Mouse (Mus musculus): ENCODE measurements around the gene Yif1b. TPM values are rescaled to one million over a fixed set of nuclear protein-coding genes. Genes with fewer than 3 reads are reported as not detected.

Yif1b gene
- total and polyA plus RNA-seq, 2 experiments from 2014 or later = 121 to 194 TPM

- peaks cover 16% of the 10 kb centered on the region; the same call in 1 of the 2 replicates for H3K4me1 ChIP-seq (ENCODE audit: control insufficient read depth, insufficient read depth)
- H3K4me3 ChIP-seq (ENCODE audit: low read depth, low read length) = no peak overlapping the region
- TF ChIP-seq CTCF (IDR thresholded peaks at IDR 0.05; ENCODE audit: low read depth) = no peak
- no peak for TF ChIP-seq EP300 (IDR thresholded peaks at IDR 0.05; ENCODE audit: low read depth)
- no peak overlapping the region for H3K9ac ChIP-seq (replicated peaks; ENCODE audit: low read depth, low read length)
- no peak overlapping the region for H3K4me2 ChIP-seq (ENCODE audit: low read depth, low read length)
- 74% methylated on average over 10 of the region's 10 CpGs for WGBS
- H3K27me3 ChIP-seq (ENCODE audit: control insufficient read depth, insufficient read depth, low read length) = no peaks in the 10 kb centered on the region
- no peak for ATAC-seq (ENCODE audit: insufficient read depth, low read depth)
- no peaks in the 10 kb centered on the region for H3K9me3 ChIP-seq (replicated peaks; ENCODE audit: control insufficient read depth, low read length)
- H3K36me3 ChIP-seq (replicated peaks; ENCODE audit: control insufficient read depth, insufficient read depth, low read length) = peaks cover 11% of the 10 kb centered on the region
- DNase-seq (ENCODE audit: low spot score) = no peak
- H3K27ac ChIP-seq (ENCODE audit: low read depth) = no peak overlapping the region
These were observed 21.9 kb downstream of the Yif1b start for GRCm38 (mm10) chr7:29259781-29260730.

GRCm38 (mm10) chr7:29262151-29262550 is 24.0 kb downstream of the Yif1b start:
- WGBS = 49% methylated on average over 6 of the region's 6 CpGs
- H3K4me1 ChIP-seq (ENCODE audit: control insufficient read depth, insufficient read depth) = peaks cover 16% of the 10 kb centered on the region; the same call in 1 of the 2 replicates
- no peaks in the 10 kb centered on the region for H3K27me3 ChIP-seq (ENCODE audit: control insufficient read depth, insufficient read depth, low read length)
- H3K9ac ChIP-seq (replicated peaks; ENCODE audit: low read depth, low read length) = no peak overlapping the region
- peak overlapping the region; percentile 71 for H3K27ac ChIP-seq (ENCODE audit: low read depth)
- H3K4me2 ChIP-seq (ENCODE audit: low read depth, low read length) = no peak overlapping the region
- DNase-seq (ENCODE audit: low spot score) (no peak), ATAC-seq (ENCODE audit: insufficient read depth, low read depth) (no peak)
- no peak overlapping the region for H3K4me3 ChIP-seq (ENCODE audit: low read depth, low read length)
- H3K9me3 ChIP-seq (replicated peaks; ENCODE audit: control insufficient read depth, low read length) = no peaks in the 10 kb centered on the region
- TF ChIP-seq EP300 (IDR thresholded peaks at IDR 0.05; ENCODE audit: low read depth) (no peak), CTCF (IDR thresholded peaks at IDR 0.05; ENCODE audit: low read depth) (no peak)
- H3K36me3 ChIP-seq (replicated peaks; ENCODE audit: control insufficient read depth, insufficient read depth, low read length) = peaks cover 7% of the 10 kb centered on the region; the same call in 1 of the 2 replicates

GRCm38 (mm10) chr7:29263831-29264230 is 25.7 kb downstream of the Yif1b start:
- no peak overlapping the region for H3K27ac ChIP-seq (ENCODE audit: low read depth)
- H3K36me3 ChIP-seq (replicated peaks; ENCODE audit: control insufficient read depth, insufficient read depth, low read length) = no peaks in the 10 kb centered on the region
- no peak for TF ChIP-seq EP300 (IDR thresholded peaks at IDR 0.05; ENCODE audit: low read depth)
- TF ChIP-seq CTCF (IDR thresholded peaks at IDR 0.05; ENCODE audit: low read depth) = no peak
- H3K9ac ChIP-seq (replicated peaks; ENCODE audit: low read depth, low read length) = no peak overlapping the region
- no peaks in the 10 kb centered on the region for H3K9me3 ChIP-seq (replicated peaks; ENCODE audit: control insufficient read depth, low read length)
- peaks cover 16% of the 10 kb centered on the region; the same call in 1 of the 2 replicates for H3K4me1 ChIP-seq (ENCODE audit: control insufficient read depth, insufficient read depth)
- ATAC-seq (ENCODE audit: insufficient read depth, low read depth) (no peak), DNase-seq (ENCODE audit: low spot score) (no peak)
- 85% methylated on average over 3 of the region's 3 CpGs for WGBS
- H3K4me2 ChIP-seq (ENCODE audit: low read depth, low read length) = no peak overlapping the region
- no peak overlapping the region for H3K4me3 ChIP-seq (ENCODE audit: low read depth, low read length)
- no peaks in the 10 kb centered on the region for H3K27me3 ChIP-seq (ENCODE audit: control insufficient read depth, insufficient read depth, low read length)

GRCm38 (mm10) chr7:29265636-29266035 is 27.5 kb downstream of the Yif1b start:
- Histone ChIP-seq H3K9me3 (replicated peaks; ENCODE audit: control insufficient read depth, low read length) (no peaks in the 10 kb centered on the region), H3K36me3 (replicated peaks; ENCODE audit: control insufficient read depth, insufficient read depth, low read length) (no peaks in the 10 kb centered on the region), H3K9ac (replicated peaks; ENCODE audit: low read depth, low read length) (no peak overlapping the region), H3K27me3 (ENCODE audit: control insufficient read depth, insufficient read depth, low read length) (no peaks in the 10 kb centered on the region), H3K4me3 (ENCODE audit: low read depth, low read length) (no peak overlapping the region), H3K4me1 (ENCODE audit: control insufficient read depth, insufficient read depth) (peaks cover 11% of the 10 kb centered on the region; the same call in 1 of the 2 replicates), H3K4me2 (ENCODE audit: low read depth, low read length) (no peak overlapping the region), H3K27ac (ENCODE audit: low read depth) (no peak overlapping the region)
- 75% methylated on average over 7 of the region's 7 CpGs for WGBS
- TF ChIP-seq EP300 (IDR thresholded peaks at IDR 0.05; ENCODE audit: low read depth) (no peak), CTCF (IDR thresholded peaks at IDR 0.05; ENCODE audit: low read depth) (no peak)
- DNase-seq (ENCODE audit: low spot score) (no peak), ATAC-seq (ENCODE audit: insufficient read depth, low read depth) (no peak)

GRCm38 (mm10) chr7:29266931-29267330 is 28.8 kb downstream of the Yif1b start:
- WGBS = 74% methylated on average over 4 of the region's 4 CpGs
- Histone ChIP-seq H3K4me2 (ENCODE audit: low read depth, low read length) (no peak overlapping the region), H3K27me3 (ENCODE audit: control insufficient read depth, insufficient read depth, low read length) (no peaks in the 10 kb centered on the region), H3K27ac (ENCODE audit: low read depth) (no peak overlapping the region), H3K9ac (replicated peaks; ENCODE audit: low read depth, low read length) (no peak overlapping the region), H3K9me3 (replicated peaks; ENCODE audit: control insufficient read depth, low read length) (no peaks in the 10 kb centered on the region), H3K4me3 (ENCODE audit: low read depth, low read length) (no peak overlapping the region), H3K4me1 (ENCODE audit: control insufficient read depth, insufficient read depth) (peaks cover 17% of the 10 kb centered on the region), H3K36me3 (replicated peaks; ENCODE audit: control insufficient read depth, insufficient read depth, low read length) (no peaks in the 10 kb centered on the region)
- ATAC-seq (ENCODE audit: insufficient read depth, low read depth) (no peak), DNase-seq (ENCODE audit: low spot score) (no peak)
- TF ChIP-seq CTCF (IDR thresholded peaks at IDR 0.05; ENCODE audit: low read depth) (no peak), EP300 (IDR thresholded peaks at IDR 0.05; ENCODE audit: low read depth) (no peak)

Measured in heart, postnatal 0 days (tissue).